Mouse (Mus musculus) liver, postnatal 0 days (tissue): ENCODE measurements around the gene Ptpra. TPM values are rescaled to one million over a fixed set of nuclear protein-coding genes. Genes with fewer than 3 reads are reported as not detected.

Source experiments
- ATAC-seq: fragments of 200-750 bp; cut with Nextera tagmentation; 2 replicates; pipeline ENCODE4 v1.8.0; 2017; ENCODE audit warnings: mild to moderate bottlenecking, moderate library complexity
- DNase-seq: peaks from one replicate; pipeline ENCODE4 v3.0.0-alpha.2; 2016
- H3K27ac ChIP-seq: fragments of 300-500 bp; sonication (generic); 2 replicates; pipeline ENCODE4 v1.5.1; 2014; ENCODE audit warnings: antibody characterized with exemption, moderate library complexity, mild to moderate bottlenecking, low read depth
- H3K27me3 ChIP-seq: fragments of 300-500 bp; sonication (generic); 2 replicates; pipeline ENCODE4 v1.6.1; 2014; ENCODE audit warnings: low read length, control low read depth, mixed read lengths; ENCODE audit not compliant: insufficient read depth
- H3K36me3 ChIP-seq: fragments of 300-500 bp; sonication (generic); replicated peaks from 2 replicates; pipeline ENCODE4 v1.6.1; 2014; ENCODE audit warnings: mild to moderate bottlenecking, control low read depth, low read length, moderate library complexity, mixed read lengths; ENCODE audit not compliant: insufficient read depth
- H3K4me1 ChIP-seq: fragments of 300-500 bp; sonication (generic); 2 replicates; pipeline ENCODE4 v1.6.1; 2014; ENCODE audit warnings: antibody characterized with exemption, mild to moderate bottlenecking, control low read depth; ENCODE audit not compliant: insufficient read depth
- H3K4me2 ChIP-seq: fragments of 300-500 bp; sonication (generic); 2 replicates; pipeline ENCODE4 v1.6.1; 2014; ENCODE audit warnings: low read depth, mild to moderate bottlenecking, low read length, moderate library complexity, mixed read lengths
- H3K4me3 ChIP-seq: fragments of 300-500 bp; sonication (generic); 2 replicates; pipeline ENCODE4 v1.5.1; 2014; ENCODE audit warnings: low read depth, low read length
- H3K9ac ChIP-seq: fragments of 300-500 bp; sonication (generic); replicated peaks from 2 replicates; pipeline ENCODE4 v1.6.1; 2014; ENCODE audit warnings: mild to moderate bottlenecking, moderate library complexity
- H3K9me3 ChIP-seq: fragments of 300-500 bp; sonication (generic); 2 replicates; pipeline ENCODE4 v1.6.1; 2016; ENCODE audit warnings: mild to moderate bottlenecking, control low read depth, low read length, mixed read lengths
- CTCF ChIP-seq: sonication (generic); IDR thresholded peaks from 2 replicates; pipeline ENCODE4 v1.5.1; 2016; ENCODE audit warnings: antibody characterized with exemption, low read depth
- EP300 ChIP-seq: IDR thresholded peaks from 2 replicates; pipeline ENCODE4 v1.6.1; 2016; ENCODE audit warnings: antibody characterized with exemption, low read depth, mild to moderate bottlenecking
- WGBS: fragments of 180-500 bp; shearing (Covaris S2); extraction: QIAGEN DNeasy Blood & Tissue Kit; methylation state at CpG from one replicate; pipeline ENCODE4 v1.1.7; 2014; ENCODE audit not compliant: insufficient replicate concordance; 5-methylcytosine and 5-hydroxymethylcytosine counted together
- polyA plus RNA-seq: library from polyadenylated mRNA; unstranded; fragments of >200 nt; fragmentation: Nextera tagmentation; extraction: Ambion mirVana; gene quantifications from 2 replicates; pipeline ENCODE4 v1.2.1, GENCODE M21; 2015

Gene Ptpra
- polyA plus RNA-seq, 1 experiment from 2014 or later = 18.7 TPM

DNA sequence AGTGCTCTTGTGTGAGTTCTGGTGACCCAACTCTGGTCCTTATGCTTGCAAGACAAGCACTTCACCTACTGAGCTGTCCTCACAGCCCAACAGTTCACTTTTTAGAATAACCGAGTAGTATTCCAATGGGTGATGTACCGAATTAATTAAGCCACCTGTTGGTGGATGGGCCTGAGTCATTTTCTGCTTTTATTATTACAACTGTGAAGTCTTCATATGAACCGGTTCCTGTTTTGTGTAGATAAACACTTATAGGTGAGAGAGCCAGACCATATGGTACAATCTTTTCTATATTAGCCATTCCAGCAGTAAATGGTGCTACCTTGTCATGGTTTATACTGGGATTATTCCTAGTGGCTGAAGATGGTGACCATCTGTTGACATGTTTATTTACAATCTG, 37.3 kb upstream of the Ptpra start:
- TF ChIP-seq CTCF = no peak
- TF ChIP-seq EP300 = no peak
- no peaks in the 10 kb centered on the region for H3K4me1 ChIP-seq
- WGBS = 75% methylated on average over 3 of the region's 3 CpGs
- H3K27me3 ChIP-seq = no peaks in the 10 kb centered on the region
- H3K27ac ChIP-seq = no peak overlapping the region
- 0 out of 2 replicates have a peak, but pooled peaks cover 3% of the 10 kb centered on the region for H3K36me3 ChIP-seq
- H3K9ac ChIP-seq = no peak overlapping the region
- no peak for DNase-seq
- no peak overlapping the region for H3K4me2 ChIP-seq
- H3K9me3 ChIP-seq = no peaks in the 10 kb centered on the region
- ATAC-seq = no peak
- H3K4me3 ChIP-seq = no peak overlapping the region

DNA sequence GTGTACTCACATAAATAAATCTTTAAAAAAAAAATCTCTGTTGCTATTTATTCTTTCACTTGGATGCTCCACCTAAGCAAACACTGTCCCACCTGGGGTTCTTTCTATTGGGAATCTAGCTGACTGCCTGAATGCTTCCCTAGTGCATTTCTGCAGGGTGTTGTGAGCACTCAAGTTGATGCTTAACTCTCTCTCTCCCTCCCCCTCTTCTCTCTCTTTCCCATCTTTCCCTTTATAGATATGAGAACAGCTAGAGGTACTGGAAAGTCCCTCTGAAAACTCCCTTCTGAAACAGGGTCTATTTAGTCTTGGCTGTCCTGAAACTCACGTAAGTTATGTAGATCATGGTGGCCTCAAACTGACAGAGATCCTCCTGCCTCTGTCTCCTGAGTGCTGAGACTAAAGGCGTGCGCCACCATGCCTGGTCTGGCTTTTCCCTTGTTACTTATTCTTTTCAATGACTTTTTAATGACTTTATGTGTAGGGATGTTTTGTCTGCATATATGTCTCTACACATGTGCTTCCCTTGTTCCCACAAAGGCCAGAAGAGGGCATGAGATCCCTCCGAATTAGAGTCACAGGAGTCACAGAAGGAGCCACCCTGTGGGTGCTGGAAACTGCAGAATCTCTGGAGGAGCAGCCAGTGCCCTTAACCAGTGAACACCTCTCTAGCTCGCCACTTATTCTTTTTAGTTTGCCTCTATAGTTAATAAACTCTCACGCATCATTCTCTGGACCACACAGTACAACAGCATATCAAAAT, 35.8 kb upstream of the Ptpra start:
- DNase-seq (no peak), ATAC-seq (no peak)
- Histone ChIP-seq H3K9me3 (no peaks in the 10 kb centered on the region), H3K27ac (no peak overlapping the region), H3K36me3 (peaks cover 6% of the 10 kb centered on the region), H3K4me1 (no peaks in the 10 kb centered on the region), H3K4me2 (no peak overlapping the region), H3K27me3 (no peaks in the 10 kb centered on the region), H3K9ac (no peak overlapping the region), H3K4me3 (no peak overlapping the region)
- TF ChIP-seq EP300 = no peak
- TF ChIP-seq CTCF = peak; percentile 48
- 57% methylated on average over 6 of the region's 6 CpGs for WGBS

DNA sequence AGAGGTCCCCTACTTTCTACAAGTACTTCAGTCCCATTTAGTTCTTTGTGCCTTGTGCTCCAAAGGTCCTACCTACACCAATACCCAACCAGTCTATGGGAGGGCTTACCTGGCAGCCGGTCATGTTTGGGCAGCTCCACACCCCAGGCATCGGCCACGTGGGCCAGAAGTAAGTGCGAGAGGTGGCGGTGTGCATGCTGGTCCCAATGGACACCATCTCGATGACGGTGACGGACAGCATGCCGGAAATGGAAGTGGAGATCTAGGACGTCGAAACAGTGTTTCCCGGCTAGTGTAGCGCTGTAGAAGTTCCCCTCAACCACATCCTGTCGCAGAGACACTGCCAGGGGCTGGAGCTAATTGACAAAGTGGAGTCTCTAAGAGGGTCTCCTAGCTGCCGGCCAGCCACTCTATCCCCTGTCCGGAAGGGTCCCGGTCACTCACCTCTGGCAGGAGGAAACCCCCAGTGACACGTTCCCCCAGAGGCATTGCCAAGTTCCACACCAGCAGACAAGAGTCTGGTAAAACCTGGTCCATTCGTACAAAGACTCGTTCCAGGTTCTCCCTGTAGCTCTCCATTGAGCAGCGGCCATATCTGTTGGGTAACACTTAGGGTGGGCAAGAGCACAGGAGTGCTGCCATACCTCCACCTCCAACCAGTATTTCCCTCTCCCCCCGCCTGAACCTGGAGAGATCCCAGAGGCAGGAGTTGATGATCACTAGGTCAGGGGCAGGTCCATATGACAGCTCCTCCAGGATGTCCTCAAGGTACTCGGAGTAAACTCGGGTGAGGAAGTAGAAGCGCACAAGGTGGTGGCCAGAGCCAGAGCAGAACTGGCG, 28.1 kb upstream of the Ptpra start:
- Histone ChIP-seq H3K4me3 (no peak overlapping the region), H3K9me3 (no peaks in the 10 kb centered on the region), H3K9ac (no peak overlapping the region), H3K27ac (no peak overlapping the region), H3K36me3 (peaks cover 9% of the 10 kb centered on the region), H3K4me1 (peaks cover 16% of the 10 kb centered on the region), H3K27me3 (no peaks in the 10 kb centered on the region), H3K4me2 (no peak overlapping the region)
- DNase-seq = no peak
- no peak for ATAC-seq
- no peak for TF ChIP-seq CTCF
- 87% methylated on average over 26 of the region's 26 CpGs for WGBS

DNA sequence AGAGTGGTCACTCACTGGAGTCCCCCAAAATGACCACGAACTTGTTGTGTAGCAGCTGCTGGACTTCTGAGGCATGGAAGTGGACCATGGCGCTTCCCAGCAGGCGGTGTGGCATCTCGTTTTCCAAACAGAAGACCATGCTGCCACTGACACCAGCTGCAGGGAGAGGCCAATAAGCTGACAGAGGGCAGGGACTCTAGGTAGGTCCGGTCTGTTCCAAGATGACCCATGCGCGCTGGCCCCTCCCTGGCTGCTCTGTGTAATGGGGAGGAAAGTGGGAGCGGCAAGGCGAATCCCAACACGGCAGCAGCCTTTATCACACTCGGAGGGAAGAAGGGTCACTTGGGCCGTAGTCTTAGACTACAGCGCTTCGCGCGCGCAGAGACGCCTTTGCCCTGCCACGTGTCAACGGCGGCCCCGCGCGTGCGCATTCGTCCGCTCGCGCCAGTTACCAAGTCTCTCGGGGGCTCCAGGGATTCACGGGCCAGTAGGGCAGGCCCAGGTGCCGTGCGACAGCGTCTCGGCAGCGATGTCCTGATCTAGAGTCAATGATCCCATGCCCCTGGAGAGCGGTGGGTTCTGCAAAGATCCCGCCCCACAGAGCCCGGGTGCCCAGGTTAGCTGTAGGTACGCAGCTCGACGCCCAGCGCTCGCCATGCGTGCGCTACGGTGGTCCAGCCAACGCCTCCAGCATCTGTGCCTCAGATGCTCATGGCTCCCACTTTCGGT, 26.5 kb upstream of the Ptpra start:
- Histone ChIP-seq H3K4me1 (peaks cover 16% of the 10 kb centered on the region), H3K36me3 (peaks cover 6% of the 10 kb centered on the region), H3K4me2 (peak overlapping the region; percentile 90), H3K9me3 (no peaks in the 10 kb centered on the region), H3K27ac (peak overlapping the region; percentile 94), H3K27me3 (no peaks in the 10 kb centered on the region), H3K9ac (peak overlapping the region; percentile 89), H3K4me3 (peak overlapping the region; percentile 92)
- 13% methylated on average over 49 of the region's 49 CpGs for WGBS
- peak; percentile 59 for ATAC-seq
- TF ChIP-seq EP300 = no peak
- TF ChIP-seq CTCF = no peak
- DNase-seq = peak; percentile 83

DNA sequence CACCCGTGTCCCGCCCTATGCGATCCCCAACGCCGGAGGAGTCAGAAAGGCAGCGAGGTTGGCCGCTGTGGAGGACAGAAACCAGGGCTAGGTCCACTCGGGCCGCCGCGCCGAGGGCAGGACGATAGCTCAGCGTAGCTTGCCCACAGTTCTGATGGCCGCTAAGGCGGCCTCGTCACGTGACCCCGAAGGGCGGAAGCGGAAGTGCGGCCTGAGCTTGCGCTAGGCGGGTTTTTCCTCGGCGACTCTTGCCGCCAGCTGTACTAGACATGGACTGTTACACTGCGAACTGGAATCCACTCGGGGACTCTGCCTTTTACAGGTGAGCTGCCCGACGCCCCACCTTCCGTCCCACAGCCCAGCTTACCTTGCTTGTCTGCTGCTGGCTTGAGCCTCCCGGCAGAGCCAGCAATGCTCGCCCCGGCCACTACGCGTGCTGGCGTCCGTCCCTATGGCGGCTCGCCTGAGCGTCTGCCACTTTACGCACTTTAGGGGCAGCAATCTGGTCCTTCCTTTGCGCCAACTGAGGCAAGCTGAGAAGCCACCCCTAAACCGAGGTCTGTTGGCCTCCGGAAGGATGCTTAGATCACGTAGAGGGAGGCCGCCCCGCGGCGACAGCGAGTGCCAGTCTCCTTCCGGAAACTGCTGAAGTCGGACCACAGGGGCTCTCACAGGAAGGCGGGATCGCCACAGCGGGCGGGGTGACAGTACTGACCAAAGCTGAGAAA, 25.8 kb upstream of the Ptpra start, which contains the start of the genes Vps16 and Pced1a:
Gene Vps16 (plus strand): TSS at position 214 of the 728 bp plus-strand sequence.
Gene Pced1a (minus strand): TSS at position 576 of the 728 bp plus-strand sequence.
- TF ChIP-seq EP300 (peak; percentile 19; the same call in 1 of the 2 replicates), CTCF (peak; percentile 73)
- Histone ChIP-seq H3K9me3 (no peaks in the 10 kb centered on the region), H3K27me3 (no peaks in the 10 kb centered on the region), H3K4me3 (peak within 1 kb of the TSS; percentile 92), H3K4me1 (peaks cover 16% of the 10 kb centered on the region), H3K9ac (peak within 1 kb of the TSS; percentile 89), H3K36me3 (peaks cover 3% of the 10 kb centered on the region), H3K27ac (peak within 1 kb of the TSS; percentile 94), H3K4me2 (peak within 1 kb of the TSS; percentile 90)
- DNase-seq = peak; percentile 94
- peak; percentile 97 for ATAC-seq
- under 1% methylated on average over 58 of the region's 58 CpGs for WGBS
